Mouse (Mus musculus): Measurements from ENCODE around the gene Dvl3. TPM values are rescaled to one million over a fixed set of nuclear protein-coding genes. Genes with fewer than 3 reads are reported as not detected.
"Not testable (repeated sequence)": the region's sequence is repeated elsewhere in the genome, so short reads cannot be mapped to it uniquely, and the experiment has no call there.

Gene Dvl3
- total RNA-seq, 2 experiments from 2014 or later = 56.5 to 56.9 TPM

DNA sequence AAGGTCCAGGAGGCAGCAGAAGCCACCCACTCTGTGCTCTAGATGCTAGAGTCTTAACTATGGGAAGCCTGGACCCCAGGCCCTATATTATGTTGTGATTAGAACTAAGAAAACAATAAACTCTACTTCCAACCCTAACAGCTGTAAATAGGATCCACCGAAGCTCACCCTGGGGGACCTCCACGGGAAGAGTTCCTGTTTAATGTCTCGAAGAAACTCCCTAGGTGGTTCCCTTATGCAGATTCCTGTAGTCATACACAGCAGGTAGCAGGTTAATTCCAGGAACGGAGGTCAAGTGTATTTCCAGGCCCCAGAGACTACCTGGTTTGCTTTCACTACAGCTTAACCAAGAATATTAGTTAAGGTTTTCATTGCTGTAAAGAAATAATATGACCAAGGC, 31.7 kb upstream of the Dvl3 start:
- TF ChIP-seq CTCF (conservative IDR thresholded peaks at IDR 0.05) = no peak
- no peak overlapping the region for H3K27ac ChIP-seq
- no peak overlapping the region for H3K4me3 ChIP-seq
- DNase-seq (ENCODE audit: low spot score in 2 of 2) = no peak

- no peak for DNase-seq (ENCODE audit: low spot score in 2 of 2)
- no peak overlapping the region for H3K27ac ChIP-seq
- TF ChIP-seq CTCF (conservative IDR thresholded peaks at IDR 0.05) = no peak
- no peak overlapping the region for H3K4me3 ChIP-seq
Observed at GRCm38 (mm10) chr16:20486048-20486447, 30.7 kb upstream of the Dvl3 start.

DNA sequence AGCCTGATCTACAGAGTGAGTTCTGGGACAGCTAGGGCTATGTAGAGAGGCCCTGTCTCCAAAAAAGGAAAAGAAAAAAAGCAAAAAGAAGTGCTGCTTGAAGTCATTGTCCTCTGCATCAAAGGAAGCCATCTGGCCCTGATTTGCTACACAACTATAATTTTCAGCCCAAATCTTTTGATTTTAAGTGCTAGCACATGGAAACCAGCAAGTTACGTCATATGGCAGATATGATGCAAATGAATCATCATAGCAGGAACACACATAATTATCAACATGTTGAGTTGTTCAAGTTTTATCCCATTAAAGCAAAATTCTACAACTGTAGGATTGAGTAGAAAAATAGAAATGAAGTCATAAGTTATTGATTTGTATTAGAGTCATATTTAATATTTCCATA, 28.6 kb upstream of the Dvl3 start:
- no peak overlapping the region for H3K27ac ChIP-seq
- DNase-seq (ENCODE audit: low spot score in 2 of 2) = no peak
- TF ChIP-seq CTCF (conservative IDR thresholded peaks at IDR 0.05) = no peak
- no peak overlapping the region for H3K4me3 ChIP-seq

GRCm38 (mm10) chr16:20488751-20489150, 28.0 kb upstream of the Dvl3 start:
- H3K27ac ChIP-seq; DNase-seq (ENCODE audit: low spot score in 2 of 2): not testable (repeated sequence)

DNA sequence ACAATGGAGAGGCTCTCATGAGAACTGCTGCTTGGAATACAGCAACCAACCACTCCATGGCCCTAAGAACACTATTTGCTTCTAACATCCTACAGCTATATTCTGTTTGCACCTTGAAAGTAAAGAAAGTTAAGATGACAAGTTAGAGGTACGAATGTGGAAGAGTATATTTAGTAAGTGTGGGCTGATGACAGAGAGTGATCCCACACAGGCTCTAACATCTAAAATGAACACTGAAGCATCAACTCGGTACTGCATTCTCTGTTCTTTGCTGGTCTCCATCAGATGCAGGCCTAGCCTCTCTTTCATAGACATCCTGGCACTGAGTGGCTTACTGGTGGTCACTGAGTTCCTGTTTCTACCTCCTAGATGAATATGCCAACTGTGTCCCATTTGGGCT, 27.5 kb upstream of the Dvl3 start:
- DNase-seq (ENCODE audit: low spot score in 2 of 2) = no peak
- Histone ChIP-seq H3K27ac (no peak overlapping the region), H3K4me3 (no peak overlapping the region)
- no peak for TF ChIP-seq CTCF (conservative IDR thresholded peaks at IDR 0.05)

More at GRCm38 (mm10) chr16:20488751-20489150, 28.0 kb upstream of the Dvl3 start:
- H3K4me3 ChIP-seq = not testable (repeated sequence)

GRCm38 (mm10) chr16:20490581-20490980, 26.2 kb upstream of the Dvl3 start:
- DNase-seq (ENCODE audit: low spot score in 2 of 2) = no peak
- peak; percentile 21; the same call in 1 of the 2 replicates for TF ChIP-seq CTCF (conservative IDR thresholded peaks at IDR 0.05)
- Histone ChIP-seq H3K4me3 (no peak overlapping the region), H3K27ac (no peak overlapping the region)

- Histone ChIP-seq H3K27ac (no peak overlapping the region), H3K4me3 (no peak overlapping the region)
- no peak for TF ChIP-seq CTCF (conservative IDR thresholded peaks at IDR 0.05)
- no peak for DNase-seq (ENCODE audit: low spot score in 2 of 2)
Observed at GRCm38 (mm10) chr16:20491301-20491700, 25.5 kb upstream of the Dvl3 start.

- Histone ChIP-seq H3K4me3 (no peak overlapping the region), H3K27ac (no peak overlapping the region)
- no peak for DNase-seq (ENCODE audit: low spot score in 2 of 2)
- TF ChIP-seq CTCF (conservative IDR thresholded peaks at IDR 0.05) = no peak
Observed at GRCm38 (mm10) chr16:20493452-20493851, 23.3 kb upstream of the Dvl3 start.

DNA sequence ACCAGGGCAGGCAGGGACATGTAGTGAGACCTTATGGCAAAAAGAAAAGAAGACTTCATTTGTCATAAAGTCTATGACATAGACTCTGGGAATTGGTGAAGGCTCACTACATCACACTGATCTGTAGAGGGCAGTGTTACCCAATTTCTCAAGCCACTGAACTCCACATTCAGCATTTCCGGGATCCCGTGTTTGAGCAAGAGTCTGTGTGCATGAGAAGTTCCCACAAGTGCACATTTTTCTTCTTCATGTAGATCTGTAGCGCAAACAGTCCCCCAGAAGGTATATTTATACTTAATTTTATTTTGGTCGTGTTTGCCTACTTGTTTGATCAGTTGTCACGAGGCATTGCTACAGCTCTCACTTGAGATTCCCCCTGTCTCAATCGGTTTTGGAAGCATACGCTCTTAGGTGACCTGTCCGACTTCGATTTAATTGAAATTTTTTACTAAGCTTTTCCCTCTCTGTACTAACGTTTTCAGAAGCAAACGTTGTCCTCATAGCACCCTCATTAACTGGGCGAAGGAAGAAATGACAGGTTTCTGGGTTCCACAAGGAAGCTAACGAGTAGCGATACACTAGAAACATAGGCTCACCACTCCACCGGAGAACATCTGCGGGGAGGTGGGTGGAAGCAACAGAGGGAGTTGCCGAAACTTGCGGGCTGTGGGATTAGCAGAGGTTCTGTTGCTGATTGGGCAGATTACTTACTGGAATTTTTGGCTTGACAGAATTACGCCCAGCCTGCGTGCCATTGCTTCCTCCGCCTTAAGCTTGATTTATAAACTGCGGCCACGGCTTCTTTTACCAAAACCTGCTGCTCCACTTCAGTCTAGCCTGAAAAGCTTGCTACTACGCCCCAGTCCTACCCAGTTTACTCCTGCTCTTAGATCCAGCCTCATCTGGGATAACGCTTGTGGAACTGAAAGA, 19.8 kb upstream of the Dvl3 start:
- peak overlapping the region; percentile 48 for H3K4me3 ChIP-seq
- TF ChIP-seq CTCF (conservative IDR thresholded peaks at IDR 0.05) = peak; percentile 93
- H3K27ac ChIP-seq = peak overlapping the region; percentile 59; the same call in 1 of the 2 replicates
- DNase-seq (ENCODE audit: low spot score in 2 of 2) = peak; percentile 67 to 72

DNA sequence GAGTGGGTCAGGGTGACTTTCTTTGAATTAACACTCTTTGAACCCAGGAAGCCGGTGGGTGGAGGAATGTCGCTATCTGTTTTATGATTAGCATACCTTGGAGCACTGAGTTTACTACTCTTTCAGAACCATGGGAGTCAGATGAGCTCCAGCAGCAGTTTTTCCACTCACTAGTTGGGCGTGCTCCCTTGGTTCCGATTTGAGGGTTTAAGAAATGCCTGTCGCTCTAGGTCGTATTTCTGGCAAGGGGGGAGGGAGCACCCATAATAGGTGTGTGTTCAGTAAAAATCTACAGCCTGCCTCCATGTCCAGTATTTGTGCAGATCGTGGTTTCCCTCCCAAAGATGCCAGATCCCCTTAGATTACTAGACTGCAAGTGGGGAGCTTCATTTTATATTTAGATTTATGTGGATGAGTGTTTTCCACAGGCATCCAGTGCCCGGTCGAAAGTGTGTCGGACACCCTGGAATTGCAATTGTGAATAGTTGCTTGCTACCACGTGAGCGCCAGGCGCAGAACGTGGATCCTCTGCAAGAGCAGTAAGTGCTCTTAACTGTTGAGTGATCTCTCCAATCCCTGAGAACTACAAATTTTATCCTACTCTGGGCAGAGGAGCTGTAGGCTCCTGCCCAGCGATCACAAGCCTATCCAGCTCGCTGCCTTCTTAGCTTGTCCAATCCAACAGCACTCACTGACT, 18.7 kb upstream of the Dvl3 start:
- H3K4me3 ChIP-seq = peak overlapping the region; percentile 91
- no peak for TF ChIP-seq CTCF (conservative IDR thresholded peaks at IDR 0.05)
- no peak for DNase-seq (ENCODE audit: low spot score in 2 of 2)
- peak overlapping the region; percentile 88 for H3K27ac ChIP-seq

GRCm38 (mm10) chr16:20498677-20499475, 17.9 kb upstream of the Dvl3 start, which contains the start of gene Eif2b5:
Gene Eif2b5, plus strand, starts transcription at chr16:20498817.
- Histone ChIP-seq H3K27ac (peak within 1 kb of the TSS; percentile 88), H3K4me3 (peak within 1 kb of the TSS; percentile 91)
- TF ChIP-seq CTCF (conservative IDR thresholded peaks at IDR 0.05) = peak; percentile 25
- peak; percentile 93 to 95 for DNase-seq (ENCODE audit: low spot score in 2 of 2)

DNA sequence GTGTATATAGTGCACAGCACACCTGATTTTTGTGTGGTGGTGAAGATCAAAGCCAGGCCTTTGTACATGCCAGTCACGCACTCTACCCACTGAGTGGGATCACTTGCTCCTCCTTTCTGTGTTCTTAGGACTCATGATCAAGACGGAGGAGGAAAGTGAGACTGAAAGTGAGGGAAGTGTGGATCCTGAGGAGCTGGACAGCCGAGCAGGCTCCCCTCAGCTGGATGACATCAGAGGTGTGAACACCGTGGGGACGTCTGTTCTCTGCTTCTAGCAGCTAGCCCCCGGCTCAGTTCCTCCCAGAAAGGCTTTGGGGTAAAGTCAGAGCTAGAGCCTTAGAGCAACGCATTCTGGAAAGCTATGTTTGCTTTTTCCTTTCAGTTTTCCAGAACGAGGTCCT, 10.8 kb upstream of the Dvl3 start:
- no peak for DNase-seq (ENCODE audit: low spot score in 2 of 2)
- H3K4me3 ChIP-seq = no peak overlapping the region
- no peak overlapping the region for H3K27ac ChIP-seq
- no peak for TF ChIP-seq CTCF (conservative IDR thresholded peaks at IDR 0.05)

DNA sequence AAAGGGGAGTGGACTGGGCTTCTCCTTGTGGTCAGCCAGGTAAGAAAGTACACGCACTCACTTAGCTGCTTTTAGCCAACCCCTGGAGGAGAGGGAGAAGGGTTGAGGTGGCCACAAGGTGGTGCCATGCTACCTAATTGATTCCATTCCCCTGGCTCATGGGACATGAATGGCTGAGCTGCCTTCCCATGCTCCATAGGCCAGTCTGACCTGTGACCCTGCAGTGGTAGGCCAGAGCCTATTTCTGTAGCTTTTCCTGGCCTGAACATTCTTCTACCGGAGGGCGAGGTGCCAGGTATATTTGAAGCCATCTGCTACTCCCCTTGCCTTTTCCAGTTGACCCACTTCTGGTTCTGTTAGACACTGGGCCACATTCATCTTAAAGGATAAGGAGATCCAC, 7.4 kb upstream of the Dvl3 start:
- TF ChIP-seq CTCF (conservative IDR thresholded peaks at IDR 0.05) = peak; percentile 69
- DNase-seq (ENCODE audit: low spot score in 2 of 2) = no peak

More for the DNA sequence above, 7.4 kb upstream of the Dvl3 start:
- Histone ChIP-seq H3K4me3 (no peak overlapping the region), H3K27ac (no peak overlapping the region)

Measured in layer of hippocampus, adult 2 months (tissue).